Mouse (Mus musculus) C2C12 (cell line): ENCODE results near the gene Bri3bp.

Experiments
- CEBPB ChIP-seq: IDR thresholded peaks from one replicate; pipeline ENCODE4 v1.6.1; 2011; ENCODE audit warnings: low read depth, mild to moderate bottlenecking, control low read depth, moderate library complexity
- CTCF ChIP-seq: IDR thresholded peaks from one replicate; pipeline ENCODE4 v1.5.1; 2011; ENCODE audit not compliant: control insufficient read depth, insufficient read depth, insufficient read length
- FOSL1 ChIP-seq: IDR thresholded peaks from one replicate; pipeline ENCODE4 v1.8.0; 2011; ENCODE audit warnings: mild to moderate bottlenecking, low read length; ENCODE audit not compliant: poor library complexity, insufficient read depth, severe bottlenecking
- MAX ChIP-seq: IDR thresholded peaks from one replicate; pipeline ENCODE4 v1.6.1; 2011; ENCODE audit warnings: mild to moderate bottlenecking, control low read depth
- MYOG ChIP-seq: IDR thresholded peaks from one replicate; pipeline ENCODE4 v1.6.1; 2011; ENCODE audit not compliant: control insufficient read depth, insufficient read length; ENCODE audit errors: extremely low read depth
- USF1 ChIP-seq: IDR thresholded peaks from one replicate; pipeline ENCODE4 v1.6.1; 2011; ENCODE audit warnings: low read depth, mild to moderate bottlenecking, control low read depth, moderate library complexity

GRCm38 (mm10) chr5:125395008-125395407 is 46.4 kb upstream of the Bri3bp start:
- no peak for TF ChIP-seq CEBPB
- no peak for TF ChIP-seq CTCF
- TF ChIP-seq FOSL1, result no peak
- no peak for TF ChIP-seq MAX
- peak; percentile 80 for TF ChIP-seq USF1
- TF ChIP-seq MYOG, result no peak
